Mouse (Mus musculus): ENCODE measurements around the gene Trim38.
"Not testable (repeated sequence)": the region's sequence is repeated elsewhere in the genome, so short reads cannot be mapped to it uniquely, and the experiment has no call there.

Trim38 gene

GRCm38 (mm10) chr13:23746201-23747080 is 23.3 kb upstream of the Trim38 start, which contains the start of gene Hist1h2bb:
TSS of gene Hist1h2bb (plus strand) at chr13:23746734.
- peak; percentile 58 for DNase-seq (ENCODE audit: low spot score)

GRCm38 (mm10) chr13:23747081-23747891 is 22.4 kb upstream of the Trim38 start:
- DNase-seq (ENCODE audit: low spot score): no peak

GRCm38 (mm10) chr13:23747892-23748288 is 21.8 kb upstream of the Trim38 start:
- DNase-seq (ENCODE audit: low spot score): no peak

GRCm38 (mm10) chr13:23749563-23750121 is 20.1 kb upstream of the Trim38 start:
- no peak for DNase-seq (ENCODE audit: low spot score)

- not testable (repeated sequence) for DNase-seq (ENCODE audit: low spot score)
Observed at GRCm38 (mm10) chr13:23750839-23751477, 18.8 kb upstream of the Trim38 start, which contains the start of gene Hist1h2ab. TSS of gene Hist1h2ab (plus strand) at chr13:23751126.

- no peak for DNase-seq (ENCODE audit: low spot score)
Observed at GRCm38 (mm10) chr13:23751478-23751956, 18.2 kb upstream of the Trim38 start.

GRCm38 (mm10) chr13:23752067-23752741 is 17.5 kb upstream of the Trim38 start, which contains the start of gene Hist1h3b:
TSS of gene Hist1h3b (plus strand) at chr13:23752267.
- peak; percentile 79 for DNase-seq (ENCODE audit: low spot score)

GRCm38 (mm10) chr13:23752742-23753172 is 17.0 kb upstream of the Trim38 start:
- DNase-seq (ENCODE audit: low spot score): no peak

GRCm38 (mm10) chr13:23753314-23754078 is 16.2 kb upstream of the Trim38 start:
- no peak for DNase-seq (ENCODE audit: low spot score)

- DNase-seq (ENCODE audit: low spot score): no peak
Observed at GRCm38 (mm10) chr13:23755000-23755399, 14.7 kb upstream of the Trim38 start.

GRCm38 (mm10) chr13:23756790-23757189 is 12.9 kb upstream of the Trim38 start, which contains the start of gene Hist1h4b:
TSS of gene Hist1h4b (plus strand) at chr13:23757013.
- DNase-seq (ENCODE audit: low spot score): peak; percentile 80

GRCm38 (mm10) chr13:23757211-23757773 is 12.4 kb upstream of the Trim38 start:
- no peak for DNase-seq (ENCODE audit: low spot score)

GRCm38 (mm10) chr13:23757921-23758320 is 11.8 kb upstream of the Trim38 start:
- no peak for DNase-seq (ENCODE audit: low spot score)

- DNase-seq (ENCODE audit: low spot score): no peak
Observed at GRCm38 (mm10) chr13:23759251-23759771, 10.4 kb upstream of the Trim38 start.

- no peak for DNase-seq (ENCODE audit: low spot score)
Observed at GRCm38 (mm10) chr13:23759916-23760239, 9.8 kb upstream of the Trim38 start.

GRCm38 (mm10) chr13:23760240-23760971 is 9.3 kb upstream of the Trim38 start:
- DNase-seq (ENCODE audit: low spot score): no peak

GRCm38 (mm10) chr13:23760972-23761864 is 8.5 kb upstream of the Trim38 start, which contains the start of gene Hist1h4a:
TSS of gene Hist1h4a (minus strand) at chr13:23761230.
- peak; percentile 94 for DNase-seq (ENCODE audit: low spot score)

All from ovary, postnatal 14 days (tissue).